Mouse (Mus musculus) heart, postnatal 0 days (tissue): ENCODE data around the gene Tmem132a. TPM values are rescaled to one million over a fixed set of nuclear protein-coding genes. Genes with fewer than 3 reads are reported as not detected.

ENCODE experiments used
- ATAC-seq: fragments of 200-750 bp; cut with Nextera tagmentation; 2 replicates; pipeline ENCODE4 v1.8.0; 2017; ENCODE audit warnings: low read depth, moderate number of reproducible peaks, moderate library complexity; ENCODE audit not compliant: insufficient read depth
- DNase-seq: peaks from one replicate; pipeline ENCODE4 v3.0.0-alpha.2; 2016; ENCODE audit warnings: low spot score
- H3K27ac ChIP-seq: fragments of 300-500 bp; sonication (generic); 2 replicates; pipeline ENCODE4 v1.5.1; 2014; ENCODE audit warnings: low read depth, mild to moderate bottlenecking
- H3K27me3 ChIP-seq: fragments of 300-500 bp; sonication (generic); 2 replicates; pipeline ENCODE4 v1.6.1; 2014; ENCODE audit warnings: low read length, mixed read lengths; ENCODE audit not compliant: control insufficient read depth, insufficient read depth
- H3K36me3 ChIP-seq: fragments of 300-500 bp; sonication (generic); replicated peaks from 2 replicates; pipeline ENCODE4 v1.6.1; 2014; ENCODE audit warnings: low read length, mixed read lengths; ENCODE audit not compliant: control insufficient read depth, insufficient read depth
- H3K4me1 ChIP-seq: fragments of 300-500 bp; sonication (generic); 2 replicates; pipeline ENCODE4 v1.6.1; 2014; ENCODE audit warnings: antibody characterized with exemption; ENCODE audit not compliant: control insufficient read depth, insufficient read depth
- H3K4me2 ChIP-seq: fragments of 300-500 bp; sonication (generic); 2 replicates; pipeline ENCODE4 v1.6.1; 2014; ENCODE audit warnings: low read depth, mild to moderate bottlenecking, low read length, moderate library complexity
- H3K4me3 ChIP-seq: fragments of 300-500 bp; sonication (generic); 2 replicates; pipeline ENCODE4 v1.5.1; 2014; ENCODE audit warnings: low read depth, low read length
- H3K9ac ChIP-seq: fragments of 300-500 bp; sonication (generic); replicated peaks from 2 replicates; pipeline ENCODE4 v1.6.1; 2014; ENCODE audit warnings: low read depth, low read length, mixed read lengths
- H3K9me3 ChIP-seq: fragments of 300-500 bp; sonication (generic); replicated peaks from 2 replicates; pipeline ENCODE4 v1.6.1; 2016; ENCODE audit warnings: low read length; ENCODE audit not compliant: control insufficient read depth
- CTCF ChIP-seq: IDR thresholded peaks from 2 replicates; pipeline ENCODE4 v1.5.1; 2016; ENCODE audit warnings: antibody characterized with exemption, control low read depth, low read depth
- EP300 ChIP-seq: IDR thresholded peaks from 2 replicates; pipeline ENCODE4 v1.6.1; 2016; ENCODE audit warnings: antibody characterized with exemption, low read depth
- WGBS: fragments of 180-500 bp; shearing (Covaris S2); extraction: QIAGEN DNeasy Blood & Tissue Kit; methylation state at CpG from one replicate; pipeline ENCODE4 v1.1.7; 2014; 5-methylcytosine and 5-hydroxymethylcytosine counted together
- polyA plus RNA-seq: library from polyadenylated mRNA; unstranded; fragments of >200 nt; fragmentation: Nextera tagmentation; extraction: Ambion mirVana; gene quantifications from 2 replicates; pipeline ENCODE4 v1.2.1, GENCODE M21; 2015
- total RNA-seq: library from RNA; depleted of rRNA; stranded (reverse); fragments of >200 nt; gene quantifications from 2 replicates; pipeline ENCODE4 v1.2.3, GENCODE M21; 2014; ENCODE audit warnings: low replicate concordance; rRNA removed

Gene Tmem132a
- total RNA-seq (69.1 and 71.7 TPM in 2 replicates), polyA plus RNA-seq (19.3 and 19.5 TPM in 2 replicates)

DNA sequence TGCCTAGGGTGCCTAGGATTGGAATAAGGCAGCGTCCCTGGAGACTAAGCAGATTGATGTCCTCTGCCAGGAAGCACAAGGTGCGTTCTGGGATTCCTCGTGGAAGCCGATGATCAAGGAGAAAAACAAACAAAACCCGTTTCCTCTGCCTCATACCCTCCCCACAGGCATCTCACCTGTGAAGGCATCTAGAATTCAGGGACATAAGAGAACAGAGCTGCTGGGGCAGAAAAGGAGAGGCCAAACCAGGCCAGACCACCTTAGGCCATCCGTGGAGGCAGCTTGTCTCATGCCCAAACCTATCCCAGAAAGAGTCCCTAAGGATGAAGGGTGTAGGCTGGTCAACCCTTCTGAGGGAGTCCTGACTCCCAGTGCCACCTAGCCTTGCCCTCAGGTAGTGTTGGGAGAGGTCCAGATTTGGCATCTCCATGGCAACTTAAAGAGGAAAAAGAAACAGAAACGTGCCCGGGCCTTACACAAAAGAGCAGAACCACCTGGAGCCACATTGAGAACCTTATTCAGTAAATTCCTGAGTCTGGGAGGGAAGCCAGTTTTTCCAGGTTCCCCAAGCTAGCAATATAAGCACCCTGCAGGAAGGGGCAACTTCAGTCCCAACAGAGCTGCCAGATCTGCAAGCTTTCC lies at the start of gene Tmem132a:
Tmem132a (minus strand) TSS at position 55 of the 642 bp plus-strand sequence.
- Histone ChIP-seq H3K36me3 (peaks cover 52% of the 10 kb centered on the region), H3K9me3 (no peaks in the 10 kb centered on the region), H3K4me3 (peak within 1 kb of the TSS; percentile 70), H3K27ac (peak within 1 kb of the TSS; percentile 52; the same call in 1 of the 2 replicates), H3K4me2 (peak within 1 kb of the TSS; percentile 84), H3K27me3 (no peaks in the 10 kb centered on the region), H3K4me1 (peaks cover 14% of the 10 kb centered on the region; the same call in 1 of the 2 replicates), H3K9ac (peak within 1 kb of the TSS; percentile 67)
- TF ChIP-seq EP300 (no peak), CTCF (no peak)
- WGBS = 7% methylated on average over 8 of the region's 8 CpGs
- DNase-seq (no peak), ATAC-seq (no peak)

DNA sequence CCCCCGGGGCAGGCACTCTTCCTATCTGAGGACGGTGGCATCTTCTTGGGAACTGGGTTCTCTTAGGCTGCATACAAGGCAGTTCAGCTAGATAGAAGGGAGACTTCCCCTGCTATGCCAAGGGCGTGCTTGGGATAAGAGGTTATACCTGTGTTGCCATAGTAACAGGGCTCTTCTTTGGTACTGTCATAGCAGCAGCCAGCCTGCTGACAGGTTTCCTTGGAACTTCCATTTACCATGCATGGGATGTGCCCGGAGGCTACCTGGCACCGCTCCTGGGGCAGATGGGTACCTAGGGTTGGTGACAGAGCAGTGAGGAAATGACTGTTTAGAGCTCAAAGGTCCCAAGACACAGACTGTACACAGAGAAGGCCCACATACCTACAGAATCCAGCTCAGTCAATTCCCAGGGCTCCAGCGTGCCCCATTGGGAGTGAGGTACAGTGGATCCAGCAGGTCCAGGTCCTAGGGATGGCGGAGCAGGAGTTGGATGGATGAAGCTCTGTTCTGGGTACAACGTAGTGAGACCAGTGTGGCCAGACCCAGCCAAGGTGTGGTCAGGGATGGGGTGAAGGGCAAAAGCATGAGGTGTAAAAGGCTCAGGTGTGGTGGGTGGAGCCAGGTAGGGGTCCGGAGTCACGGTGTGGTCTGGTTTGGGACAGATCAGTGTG lies 48.7 kb upstream of the Tmem132a start:
- no peak overlapping the region for H3K4me3 ChIP-seq
- 85% methylated on average over 10 of the region's 10 CpGs for WGBS
- ATAC-seq (no peak), DNase-seq (no peak)
- peaks cover 12% of the 10 kb centered on the region; the same call in 1 of the 2 replicates for H3K4me1 ChIP-seq
- H3K27ac ChIP-seq = no peak overlapping the region
- no peak for TF ChIP-seq CTCF
- no peak for TF ChIP-seq EP300
- H3K27me3 ChIP-seq = no peaks in the 10 kb centered on the region
- no peaks in the 10 kb centered on the region for H3K9me3 ChIP-seq
- no peak overlapping the region for H3K4me2 ChIP-seq
- no peak overlapping the region for H3K9ac ChIP-seq
- no peaks in the 10 kb centered on the region for H3K36me3 ChIP-seq

DNA sequence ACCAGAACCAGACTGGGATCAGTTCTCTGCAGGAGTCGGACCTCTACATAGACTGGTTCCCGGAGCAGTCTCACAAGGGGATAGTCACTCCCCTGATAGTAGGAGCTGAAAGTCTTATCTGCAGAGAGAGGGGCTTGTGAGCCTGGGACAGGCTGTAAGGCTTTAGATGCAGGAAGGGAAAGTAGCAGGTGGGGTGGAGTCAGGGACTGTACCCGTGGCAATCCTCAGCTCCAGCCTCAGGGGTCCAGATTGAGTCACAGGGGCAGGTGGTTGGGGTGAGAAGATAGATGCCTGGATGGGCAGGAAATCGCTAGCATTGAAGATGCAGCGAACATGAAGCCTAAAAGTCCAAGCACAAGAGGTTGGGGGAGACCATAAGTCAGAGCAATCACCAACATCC lies 46.8 kb upstream of the Tmem132a start:
- no peak overlapping the region for H3K27ac ChIP-seq
- ATAC-seq = no peak
- WGBS = 47% methylated on average over 5 of the region's 5 CpGs
- H3K9me3 ChIP-seq = no peaks in the 10 kb centered on the region
- no peak overlapping the region for H3K9ac ChIP-seq
- no peak for DNase-seq
- H3K4me2 ChIP-seq = no peak overlapping the region
- no peaks in the 10 kb centered on the region for H3K27me3 ChIP-seq
- H3K4me3 ChIP-seq = no peak overlapping the region
- no peak for TF ChIP-seq EP300
- TF ChIP-seq CTCF = no peak
- H3K36me3 ChIP-seq = no peaks in the 10 kb centered on the region
- peaks cover 18% of the 10 kb centered on the region; the same call in 1 of the 2 replicates for H3K4me1 ChIP-seq

DNA sequence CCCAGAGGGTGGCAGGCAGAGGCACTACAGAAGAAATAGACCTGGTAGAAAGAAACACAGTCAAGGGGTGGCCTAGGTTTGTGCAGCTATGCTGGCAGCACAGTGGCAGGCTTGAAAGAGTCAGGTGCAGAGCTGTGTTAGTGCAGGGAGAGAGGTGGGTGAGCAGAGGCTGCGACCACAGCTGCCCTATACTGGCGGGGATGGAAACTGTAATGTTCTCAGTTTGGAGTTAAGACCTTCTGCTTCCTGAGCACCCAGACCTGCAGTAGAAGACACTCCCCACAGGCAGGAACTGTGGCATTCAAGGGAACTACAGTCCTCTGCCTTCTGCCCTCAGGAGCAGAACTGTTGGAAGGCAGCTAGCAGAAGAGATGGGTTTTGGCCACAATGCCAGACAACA lies 45.1 kb upstream of the Tmem132a start:
- DNase-seq (no peak), ATAC-seq (no peak; the same call in none of the 2 replicates)
- H3K36me3 ChIP-seq = no peaks in the 10 kb centered on the region
- TF ChIP-seq EP300 = no peak
- TF ChIP-seq CTCF = no peak
- H3K27ac ChIP-seq = peak overlapping the region; percentile 68
- H3K9ac ChIP-seq = no peak overlapping the region
- no peak overlapping the region for H3K4me3 ChIP-seq
- H3K27me3 ChIP-seq = no peaks in the 10 kb centered on the region
- peaks cover 28% of the 10 kb centered on the region for H3K4me1 ChIP-seq
- no peaks in the 10 kb centered on the region for H3K9me3 ChIP-seq
- WGBS = 63% methylated on average over 2 of the region's 2 CpGs
- no peak overlapping the region for H3K4me2 ChIP-seq

DNA sequence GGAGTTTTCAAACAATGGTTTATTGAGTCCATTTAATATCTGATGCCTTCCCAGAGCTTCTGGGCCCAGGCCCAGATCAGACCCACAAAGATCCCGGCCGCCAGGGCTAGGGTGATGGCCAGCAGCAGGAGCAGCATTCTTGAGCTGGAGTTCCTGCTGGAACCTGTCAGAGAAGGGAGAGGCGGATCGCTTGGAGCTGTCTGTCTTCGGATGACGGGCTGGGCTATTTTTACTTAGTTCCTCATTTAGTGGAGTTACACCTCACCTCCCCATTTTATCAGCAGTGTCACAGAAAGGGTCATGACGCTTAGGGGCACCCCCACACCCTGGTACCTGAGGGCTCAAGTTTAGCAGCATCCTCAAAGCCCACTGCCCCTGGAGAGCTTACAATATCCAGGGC lies 44.6 kb upstream of the Tmem132a start:
- ATAC-seq (peak; percentile 84), DNase-seq (peak; percentile 84)
- TF ChIP-seq EP300 (no peak), CTCF (no peak)
- H3K9me3 ChIP-seq = no peaks in the 10 kb centered on the region
- no peak overlapping the region for H3K4me3 ChIP-seq
- H3K36me3 ChIP-seq = no peaks in the 10 kb centered on the region
- peak overlapping the region; percentile 68 for H3K27ac ChIP-seq
- peaks cover 28% of the 10 kb centered on the region for H3K4me1 ChIP-seq
- H3K4me2 ChIP-seq = no peak overlapping the region
- no peaks in the 10 kb centered on the region for H3K27me3 ChIP-seq
- 17% methylated on average over 7 of the region's 7 CpGs for WGBS
- H3K9ac ChIP-seq = 0 out of 2 replicates have a peak overlapping the region, but pooled peaks have one; percentile 5
